Mouse (Mus musculus): ENCODE data around the gene Sag.
"Not testable (repeated sequence)": the region's sequence is repeated elsewhere in the genome, so short reads cannot be mapped to it uniquely, and the experiment has no call there.

Sag gene

GRCm38 (mm10) chr1:87825991-87826390 lies 22.5 kb downstream of the Sag start:
- TF ChIP-seq NANOG (IDR thresholded peaks at IDR 0.05; ENCODE audit: borderline replicate concordance, low read length) (no peak), CTCF (conservative IDR thresholded peaks at IDR 0.05; ENCODE audit: low read length) (no peak), POU5F1 (IDR thresholded peaks at IDR 0.05; ENCODE audit: borderline replicate concordance, low read length) (no peak)
- Histone ChIP-seq H3K4me1 (replicated peaks; ENCODE audit: low read depth, low read length) (no peaks in the 10 kb centered on the region; the same call in 1 of the 2 replicates), H3K9me3 (ENCODE audit: low read length) (peaks cover 4% of the 10 kb centered on the region), H3K36me3 (ENCODE audit: insufficient read depth, low read length) (no peaks in the 10 kb centered on the region), H3K4me3 (replicated peaks; ENCODE audit: low read length) (no peak overlapping the region), H3K27me3 (ENCODE audit: insufficient read depth, low read length) (no peaks in the 10 kb centered on the region)

- Histone ChIP-seq H3K27me3 (ENCODE audit: insufficient read depth, low read length) (no peaks in the 10 kb centered on the region), H3K36me3 (ENCODE audit: insufficient read depth, low read length) (no peaks in the 10 kb centered on the region), H3K4me3 (replicated peaks; ENCODE audit: low read length) (no peak overlapping the region), H3K9me3 (ENCODE audit: low read length) (no peaks in the 10 kb centered on the region), H3K4me1 (replicated peaks; ENCODE audit: low read depth, low read length) (no peaks in the 10 kb centered on the region; the same call in 1 of the 2 replicates)
- TF ChIP-seq NANOG (IDR thresholded peaks at IDR 0.05; ENCODE audit: borderline replicate concordance, low read length) (no peak), CTCF (conservative IDR thresholded peaks at IDR 0.05; ENCODE audit: low read length) (no peak), POU5F1 (IDR thresholded peaks at IDR 0.05; ENCODE audit: borderline replicate concordance, low read length) (no peak)
Observed at GRCm38 (mm10) chr1:87826474-87826873, 23.0 kb downstream of the Sag start.

- not testable (repeated sequence) for H3K4me3 ChIP-seq (replicated peaks; ENCODE audit: low read length); H3K4me1 ChIP-seq (replicated peaks; ENCODE audit: low read depth, low read length); H3K36me3 ChIP-seq (ENCODE audit: insufficient read depth, low read length); H3K27me3 ChIP-seq (ENCODE audit: insufficient read depth, low read length); H3K9me3 ChIP-seq (ENCODE audit: low read length)
Observed at GRCm38 (mm10) chr1:87827476-87827875, 24.0 kb downstream of the Sag start.

- no peaks in the 10 kb centered on the region; the same call in 1 of the 2 replicates for H3K4me1 ChIP-seq (replicated peaks; ENCODE audit: low read depth, low read length)
- H3K9me3 ChIP-seq (ENCODE audit: low read length): peaks cover 11% of the 10 kb centered on the region; the same call in 1 of the 2 replicates
- no peaks in the 10 kb centered on the region for H3K36me3 ChIP-seq (ENCODE audit: insufficient read depth, low read length)
- H3K27me3 ChIP-seq (ENCODE audit: insufficient read depth, low read length): no peaks in the 10 kb centered on the region
- H3K4me3 ChIP-seq (replicated peaks; ENCODE audit: low read length): no peak overlapping the region
- TF ChIP-seq CTCF (conservative IDR thresholded peaks at IDR 0.05; ENCODE audit: low read length) (no peak), POU5F1 (IDR thresholded peaks at IDR 0.05; ENCODE audit: borderline replicate concordance, low read length) (no peak), NANOG (IDR thresholded peaks at IDR 0.05; ENCODE audit: borderline replicate concordance, low read length) (no peak)
Observed at GRCm38 (mm10) chr1:87828185-87828584, 24.7 kb downstream of the Sag start.

- peaks cover 19% of the 10 kb centered on the region for H3K9me3 ChIP-seq (ENCODE audit: low read length)
- no peaks in the 10 kb centered on the region for H3K36me3 ChIP-seq (ENCODE audit: insufficient read depth, low read length)
- H3K4me1 ChIP-seq (replicated peaks; ENCODE audit: low read depth, low read length): no peaks in the 10 kb centered on the region; the same call in 1 of the 2 replicates
- TF ChIP-seq POU5F1 (IDR thresholded peaks at IDR 0.05; ENCODE audit: borderline replicate concordance, low read length): no peak
- no peak for TF ChIP-seq NANOG (IDR thresholded peaks at IDR 0.05; ENCODE audit: borderline replicate concordance, low read length)
- no peak for TF ChIP-seq CTCF (conservative IDR thresholded peaks at IDR 0.05; ENCODE audit: low read length)
- no peak overlapping the region for H3K4me3 ChIP-seq (replicated peaks; ENCODE audit: low read length)
- no peaks in the 10 kb centered on the region for H3K27me3 ChIP-seq (ENCODE audit: insufficient read depth, low read length)
Observed at GRCm38 (mm10) chr1:87828926-87829580, 25.6 kb downstream of the Sag start.

- H3K27me3 ChIP-seq (ENCODE audit: insufficient read depth, low read length): no peaks in the 10 kb centered on the region
- peaks cover 19% of the 10 kb centered on the region for H3K9me3 ChIP-seq (ENCODE audit: low read length)
- TF ChIP-seq CTCF (conservative IDR thresholded peaks at IDR 0.05; ENCODE audit: low read length): no peak
- no peak for TF ChIP-seq POU5F1 (IDR thresholded peaks at IDR 0.05; ENCODE audit: borderline replicate concordance, low read length)
- TF ChIP-seq NANOG (IDR thresholded peaks at IDR 0.05; ENCODE audit: borderline replicate concordance, low read length): no peak
- H3K36me3 ChIP-seq (ENCODE audit: insufficient read depth, low read length): no peaks in the 10 kb centered on the region
- no peak overlapping the region for H3K4me3 ChIP-seq (replicated peaks; ENCODE audit: low read length)
- no peaks in the 10 kb centered on the region; the same call in 1 of the 2 replicates for H3K4me1 ChIP-seq (replicated peaks; ENCODE audit: low read depth, low read length)
Observed at GRCm38 (mm10) chr1:87829621-87830211, 26.2 kb downstream of the Sag start.

- Histone ChIP-seq H3K4me1 (replicated peaks; ENCODE audit: low read depth, low read length) (0 out of 2 replicates have a peak, but pooled peaks cover 3% of the 10 kb centered on the region), H3K9me3 (ENCODE audit: low read length) (peaks cover 19% of the 10 kb centered on the region), H3K27me3 (ENCODE audit: insufficient read depth, low read length) (peaks cover 5% of the 10 kb centered on the region), H3K36me3 (ENCODE audit: insufficient read depth, low read length) (no peaks in the 10 kb centered on the region), H3K4me3 (replicated peaks; ENCODE audit: low read length) (no peak overlapping the region)
- no peak for TF ChIP-seq NANOG (IDR thresholded peaks at IDR 0.05; ENCODE audit: borderline replicate concordance, low read length)
- TF ChIP-seq POU5F1 (IDR thresholded peaks at IDR 0.05; ENCODE audit: borderline replicate concordance, low read length): no peak
- TF ChIP-seq CTCF (conservative IDR thresholded peaks at IDR 0.05; ENCODE audit: low read length): no peak
Observed at GRCm38 (mm10) chr1:87836453-87836852, 33.0 kb downstream of the Sag start.

- Histone ChIP-seq H3K9me3 (ENCODE audit: low read length) (peaks cover 17% of the 10 kb centered on the region), H3K4me3 (replicated peaks; ENCODE audit: low read length) (no peak overlapping the region), H3K36me3 (ENCODE audit: insufficient read depth, low read length) (no peaks in the 10 kb centered on the region), H3K27me3 (ENCODE audit: insufficient read depth, low read length) (peaks cover 5% of the 10 kb centered on the region), H3K4me1 (replicated peaks; ENCODE audit: low read depth, low read length) (0 out of 2 replicates have a peak, but pooled peaks cover 3% of the 10 kb centered on the region)
- TF ChIP-seq NANOG (IDR thresholded peaks at IDR 0.05; ENCODE audit: borderline replicate concordance, low read length): no peak
Observed at GRCm38 (mm10) chr1:87837018-87837417, 33.5 kb downstream of the Sag start.

Measured in E14TG2a.4 (cell line).